Mouse (Mus musculus): ENCODE results near the gene Hepacam2.
"Not testable (repeated sequence)": the region's sequence is repeated elsewhere in the genome, so short reads cannot be mapped to it uniquely, and the experiment has no call there.

GRCm38 (mm10) chr6:3430976-3431375, 67.1 kb downstream of the Hepacam2 start:
- not testable (repeated sequence) for TF ChIP-seq CTCF (IDR thresholded peaks at IDR 0.05; ENCODE audit: borderline replicate concordance, insufficient read depth, low read depth, low read length); POLR2A (IDR thresholded peaks at IDR 0.05; ENCODE audit: borderline replicate concordance, insufficient read depth, low read length)

Data from cerebellum, adult 2 months (tissue).